Mouse (Mus musculus): Measurements from ENCODE around the gene Ucma. TPM values are rescaled to one million over a fixed set of nuclear protein-coding genes. Genes with fewer than 3 reads are reported as not detected.
A peak's percentile ranks its signal among the peaks of the same experiment; 100 is the strongest.

The Ucma gene
- polyA plus RNA-seq, 1 experiment: not detected

- Histone ChIP-seq H3K27me3 (ENCODE audit: control insufficient read depth, insufficient read depth, low read length) (no peaks in the 10 kb centered on the region), H3K36me3 (ENCODE audit: control insufficient read depth, insufficient read depth, low read length) (no peaks in the 10 kb centered on the region), H3K27ac (ENCODE audit: control insufficient read depth, insufficient read depth, low read depth, low read length) (no peak overlapping the region), H3K4me1 (ENCODE audit: control insufficient read depth, insufficient read depth, low read length) (no peaks in the 10 kb centered on the region), H3K4me3 (ENCODE audit: control insufficient read depth, low read depth, low read length) (no peak overlapping the region)
- TF ChIP-seq POLR2A (IDR thresholded peaks at IDR 0.05; ENCODE audit: control insufficient read depth, low read depth, low read length) (no peak), CTCF (IDR thresholded peaks at IDR 0.05; ENCODE audit: control insufficient read depth, insufficient read depth, insufficient replicate concordance, low read depth, low read length) (no peak)
These were observed 43.8 kb downstream of the Ucma start for GRCm38 (mm10) chr2:5019708-5020107.

- Histone ChIP-seq H3K27me3 (ENCODE audit: control insufficient read depth, insufficient read depth, low read length) (no peaks in the 10 kb centered on the region), H3K4me1 (ENCODE audit: control insufficient read depth, insufficient read depth, low read length) (no peaks in the 10 kb centered on the region), H3K36me3 (ENCODE audit: control insufficient read depth, insufficient read depth, low read length) (no peaks in the 10 kb centered on the region), H3K4me3 (ENCODE audit: control insufficient read depth, low read depth, low read length) (no peak overlapping the region), H3K27ac (ENCODE audit: control insufficient read depth, insufficient read depth, low read depth, low read length) (no peak overlapping the region)
- TF ChIP-seq POLR2A (IDR thresholded peaks at IDR 0.05; ENCODE audit: control insufficient read depth, low read depth, low read length): no peak
- TF ChIP-seq CTCF (IDR thresholded peaks at IDR 0.05; ENCODE audit: control insufficient read depth, insufficient read depth, insufficient replicate concordance, low read depth, low read length): no peak
These were observed 47.4 kb downstream of the Ucma start for GRCm38 (mm10) chr2:5023275-5023674.

- Histone ChIP-seq H3K27me3 (ENCODE audit: control insufficient read depth, insufficient read depth, low read length) (no peaks in the 10 kb centered on the region), H3K4me3 (ENCODE audit: control insufficient read depth, low read depth, low read length) (no peak overlapping the region), H3K4me1 (ENCODE audit: control insufficient read depth, insufficient read depth, low read length) (no peaks in the 10 kb centered on the region), H3K36me3 (ENCODE audit: control insufficient read depth, insufficient read depth, low read length) (peaks cover 2% of the 10 kb centered on the region), H3K27ac (ENCODE audit: control insufficient read depth, insufficient read depth, low read depth, low read length) (no peak overlapping the region)
- no peak for TF ChIP-seq POLR2A (IDR thresholded peaks at IDR 0.05; ENCODE audit: control insufficient read depth, low read depth, low read length)
- no peak for TF ChIP-seq CTCF (IDR thresholded peaks at IDR 0.05; ENCODE audit: control insufficient read depth, insufficient read depth, insufficient replicate concordance, low read depth, low read length)
These were observed 47.9 kb downstream of the Ucma start for GRCm38 (mm10) chr2:5023699-5024399.

- no peaks in the 10 kb centered on the region for H3K4me1 ChIP-seq (ENCODE audit: control insufficient read depth, insufficient read depth, low read length)
- H3K36me3 ChIP-seq (ENCODE audit: control insufficient read depth, insufficient read depth, low read length): peaks cover 2% of the 10 kb centered on the region
- no peaks in the 10 kb centered on the region for H3K27me3 ChIP-seq (ENCODE audit: control insufficient read depth, insufficient read depth, low read length)
- H3K27ac ChIP-seq (ENCODE audit: control insufficient read depth, insufficient read depth, low read depth, low read length): no peak overlapping the region
- no peak overlapping the region for H3K4me3 ChIP-seq (ENCODE audit: control insufficient read depth, low read depth, low read length)
- TF ChIP-seq POLR2A (IDR thresholded peaks at IDR 0.05; ENCODE audit: control insufficient read depth, low read depth, low read length): no peak
- peak; percentile 34; the same call in 1 of the 2 replicates for TF ChIP-seq CTCF (IDR thresholded peaks at IDR 0.05; ENCODE audit: control insufficient read depth, insufficient read depth, insufficient replicate concordance, low read depth, low read length)
These were observed 49.3 kb downstream of the Ucma start for GRCm38 (mm10) chr2:5025162-5025733.

GRCm38 (mm10) chr2:5027057-5027456 is 51.1 kb downstream of the Ucma start:
- Histone ChIP-seq H3K4me1 (ENCODE audit: control insufficient read depth, insufficient read depth, low read length) (no peaks in the 10 kb centered on the region), H3K4me3 (ENCODE audit: control insufficient read depth, low read depth, low read length) (no peak overlapping the region), H3K36me3 (ENCODE audit: control insufficient read depth, insufficient read depth, low read length) (peaks cover 2% of the 10 kb centered on the region), H3K27ac (ENCODE audit: control insufficient read depth, insufficient read depth, low read depth, low read length) (no peak overlapping the region), H3K27me3 (ENCODE audit: control insufficient read depth, insufficient read depth, low read length) (no peaks in the 10 kb centered on the region)
- TF ChIP-seq POLR2A (IDR thresholded peaks at IDR 0.05; ENCODE audit: control insufficient read depth, low read depth, low read length) (no peak), CTCF (IDR thresholded peaks at IDR 0.05; ENCODE audit: control insufficient read depth, insufficient read depth, insufficient replicate concordance, low read depth, low read length) (no peak)

- Histone ChIP-seq H3K4me3 (ENCODE audit: control insufficient read depth, low read depth, low read length) (no peak overlapping the region), H3K36me3 (ENCODE audit: control insufficient read depth, insufficient read depth, low read length) (peaks cover 2% of the 10 kb centered on the region), H3K27me3 (ENCODE audit: control insufficient read depth, insufficient read depth, low read length) (no peaks in the 10 kb centered on the region), H3K27ac (ENCODE audit: control insufficient read depth, insufficient read depth, low read depth, low read length) (no peak overlapping the region), H3K4me1 (ENCODE audit: control insufficient read depth, insufficient read depth, low read length) (no peaks in the 10 kb centered on the region)
- TF ChIP-seq CTCF (IDR thresholded peaks at IDR 0.05; ENCODE audit: control insufficient read depth, insufficient read depth, insufficient replicate concordance, low read depth, low read length) (no peak), POLR2A (IDR thresholded peaks at IDR 0.05; ENCODE audit: control insufficient read depth, low read depth, low read length) (no peak)
These were observed 52.1 kb downstream of the Ucma start for GRCm38 (mm10) chr2:5028047-5028446.

- Histone ChIP-seq H3K27me3 (ENCODE audit: control insufficient read depth, insufficient read depth, low read length) (no peaks in the 10 kb centered on the region), H3K36me3 (ENCODE audit: control insufficient read depth, insufficient read depth, low read length) (peaks cover 2% of the 10 kb centered on the region), H3K4me1 (ENCODE audit: control insufficient read depth, insufficient read depth, low read length) (no peaks in the 10 kb centered on the region), H3K4me3 (ENCODE audit: control insufficient read depth, low read depth, low read length) (no peak overlapping the region), H3K27ac (ENCODE audit: control insufficient read depth, insufficient read depth, low read depth, low read length) (no peak overlapping the region)
- TF ChIP-seq POLR2A (IDR thresholded peaks at IDR 0.05; ENCODE audit: control insufficient read depth, low read depth, low read length) (no peak), CTCF (IDR thresholded peaks at IDR 0.05; ENCODE audit: control insufficient read depth, insufficient read depth, insufficient replicate concordance, low read depth, low read length) (no peak)
These were observed 53.9 kb downstream of the Ucma start for GRCm38 (mm10) chr2:5029808-5030207.
